Mouse (Mus musculus): ENCODE measurements around the gene Acot12. TPM values are rescaled to one million over a fixed set of nuclear protein-coding genes. Genes with fewer than 3 reads are reported as not detected.
"Not testable (repeated sequence)": the region's sequence is repeated elsewhere in the genome, so short reads cannot be mapped to it uniquely, and the experiment has no call there.

Gene Acot12
- total and polyA plus RNA-seq, 2 experiments from 2014 or later = 0.35 to 0.44 TPM

- 92% methylated on average over 6 of the region's 6 CpGs for WGBS
- no peaks in the 10 kb centered on the region for H3K9me3 ChIP-seq (ENCODE audit: low read length)
- no peak overlapping the region for H3K9ac ChIP-seq (replicated peaks; ENCODE audit: low read length, poor library complexity, severe bottlenecking)
- TF ChIP-seq CTCF (IDR thresholded peaks at IDR 0.05) = no peak
- no peak overlapping the region for H3K4me2 ChIP-seq (ENCODE audit: low read depth, low read length, poor library complexity, severe bottlenecking)
- H3K27me3 ChIP-seq (ENCODE audit: insufficient read depth, low read length) = no peaks in the 10 kb centered on the region
- no peak overlapping the region for H3K27ac ChIP-seq (ENCODE audit: low read depth, low read length)
- ATAC-seq (ENCODE audit: low FRiP score) (no peak), DNase-seq (ENCODE audit: low spot score) (no peak)
- H3K36me3 ChIP-seq (ENCODE audit: insufficient read depth, low read length) = no peaks in the 10 kb centered on the region
- no peak overlapping the region for H3K4me3 ChIP-seq (ENCODE audit: low read depth, low read length)
- H3K4me1 ChIP-seq (ENCODE audit: insufficient read depth, low read length) = no peaks in the 10 kb centered on the region
Measured at GRCm38 (mm10) chr13:91761654-91762445, 20.5 kb downstream of the Acot12 start.

DNA sequence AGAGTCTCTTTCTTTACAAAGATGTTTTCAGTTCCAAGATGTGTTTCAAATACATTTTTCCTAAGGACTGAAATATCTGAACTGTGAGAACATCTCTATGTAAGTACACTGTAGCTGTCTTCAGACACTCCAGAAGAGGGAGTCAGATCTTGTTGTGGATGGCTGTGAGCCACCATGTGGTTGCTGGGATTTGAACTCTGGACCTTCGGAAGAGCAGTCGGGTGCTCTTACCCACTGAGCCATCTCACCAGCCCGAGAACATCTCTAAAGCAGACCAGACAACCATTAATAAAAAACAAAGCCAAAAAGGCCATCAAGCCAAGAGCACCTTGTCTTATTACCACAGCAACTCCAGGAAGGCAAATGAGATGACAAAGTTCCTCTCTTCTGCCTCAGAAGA is 22.3 kb downstream of the Acot12 start:
- not testable (repeated sequence) for H3K9me3 ChIP-seq (ENCODE audit: low read length); H3K27ac ChIP-seq (ENCODE audit: low read depth, low read length); H3K4me1 ChIP-seq (ENCODE audit: insufficient read depth, low read length); H3K27me3 ChIP-seq (ENCODE audit: insufficient read depth, low read length); H3K9ac ChIP-seq (replicated peaks; ENCODE audit: low read length, poor library complexity, severe bottlenecking); DNase-seq (ENCODE audit: low spot score); H3K36me3 ChIP-seq (ENCODE audit: insufficient read depth, low read length); H3K4me3 ChIP-seq (ENCODE audit: low read depth, low read length); H3K4me2 ChIP-seq (ENCODE audit: low read depth, low read length, poor library complexity, severe bottlenecking); ATAC-seq (ENCODE audit: low FRiP score)
- 86% methylated on average over 3 of the region's 3 CpGs for WGBS

DNA sequence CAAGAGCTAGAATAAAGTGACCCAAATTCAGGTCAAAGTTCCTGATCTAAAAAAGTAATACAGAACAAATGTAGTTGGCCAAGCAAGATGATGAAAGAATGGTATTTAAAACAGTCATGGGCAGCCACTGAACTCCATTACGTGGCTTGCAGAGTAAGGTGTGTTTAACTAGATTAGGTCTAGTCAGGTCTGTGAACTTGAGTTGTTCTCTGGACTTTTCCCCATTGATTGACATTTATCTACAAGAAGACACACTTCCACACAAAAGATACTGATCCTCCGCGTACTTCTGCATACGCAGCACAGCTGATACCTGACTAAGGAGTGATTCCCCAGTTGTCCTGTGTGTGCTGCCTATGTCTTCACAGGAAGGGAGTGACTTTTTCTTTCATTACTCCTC is 24.3 kb downstream of the Acot12 start:
- no peak overlapping the region for H3K9ac ChIP-seq (replicated peaks; ENCODE audit: low read length, poor library complexity, severe bottlenecking)
- WGBS = 91% methylated on average over 4 of the region's 4 CpGs
- no peak for TF ChIP-seq CTCF (IDR thresholded peaks at IDR 0.05)

GRCm38 (mm10) chr13:91768683-91769651 is 27.7 kb downstream of the Acot12 start:
- DNase-seq (ENCODE audit: low spot score) (no peak), ATAC-seq (ENCODE audit: low FRiP score) (no peak)
- Histone ChIP-seq H3K27me3 (ENCODE audit: insufficient read depth, low read length) (no peaks in the 10 kb centered on the region), H3K4me3 (ENCODE audit: low read depth, low read length) (no peak overlapping the region), H3K4me2 (ENCODE audit: low read depth, low read length, poor library complexity, severe bottlenecking) (no peak overlapping the region), H3K9ac (replicated peaks; ENCODE audit: low read length, poor library complexity, severe bottlenecking) (no peak overlapping the region), H3K4me1 (ENCODE audit: insufficient read depth, low read length) (no peaks in the 10 kb centered on the region), H3K9me3 (ENCODE audit: low read length) (no peaks in the 10 kb centered on the region), H3K36me3 (ENCODE audit: insufficient read depth, low read length) (no peaks in the 10 kb centered on the region), H3K27ac (ENCODE audit: low read depth, low read length) (no peak overlapping the region)
- WGBS = 81% methylated on average over 9 of the region's 9 CpGs
- no peak for TF ChIP-seq CTCF (IDR thresholded peaks at IDR 0.05)

More for the DNA sequence above, 24.3 kb downstream of the Acot12 start:
- ATAC-seq (ENCODE audit: low FRiP score) (no peak), DNase-seq (ENCODE audit: low spot score) (no peak)
- Histone ChIP-seq H3K36me3 (ENCODE audit: insufficient read depth, low read length) (no peaks in the 10 kb centered on the region), H3K27ac (ENCODE audit: low read depth, low read length) (no peak overlapping the region), H3K27me3 (ENCODE audit: insufficient read depth, low read length) (no peaks in the 10 kb centered on the region), H3K4me1 (ENCODE audit: insufficient read depth, low read length) (no peaks in the 10 kb centered on the region), H3K4me3 (ENCODE audit: low read depth, low read length) (no peak overlapping the region), H3K9me3 (ENCODE audit: low read length) (no peaks in the 10 kb centered on the region), H3K4me2 (ENCODE audit: low read depth, low read length, poor library complexity, severe bottlenecking) (no peak overlapping the region)

DNA sequence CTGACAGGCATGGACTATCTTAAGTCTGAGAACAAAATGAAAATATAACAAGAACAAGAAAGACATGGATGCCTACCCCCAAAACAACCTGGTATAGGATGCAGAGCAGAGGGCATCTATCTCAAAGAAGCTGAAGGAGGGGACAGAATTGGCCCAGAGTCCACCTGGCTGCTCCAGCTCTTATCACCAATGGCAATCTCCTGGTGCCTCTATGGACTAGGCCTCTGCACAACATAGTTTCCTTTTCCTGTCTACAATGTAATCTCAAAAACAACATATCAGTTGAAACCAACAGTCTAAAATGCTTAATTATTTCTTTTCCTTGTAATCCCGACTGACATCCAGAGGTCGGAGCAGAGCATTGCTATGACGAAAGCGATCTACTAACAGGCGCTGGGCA is 36.8 kb downstream of the Acot12 start:
- Histone ChIP-seq H3K4me1 (ENCODE audit: insufficient read depth, low read length) (no peaks in the 10 kb centered on the region), H3K27me3 (ENCODE audit: insufficient read depth, low read length) (no peaks in the 10 kb centered on the region), H3K36me3 (ENCODE audit: insufficient read depth, low read length) (no peaks in the 10 kb centered on the region), H3K4me3 (ENCODE audit: low read depth, low read length) (no peak overlapping the region), H3K9ac (replicated peaks; ENCODE audit: low read length, poor library complexity, severe bottlenecking) (no peak overlapping the region), H3K27ac (ENCODE audit: low read depth, low read length) (no peak overlapping the region), H3K4me2 (ENCODE audit: low read depth, low read length, poor library complexity, severe bottlenecking) (no peak overlapping the region), H3K9me3 (ENCODE audit: low read length) (no peaks in the 10 kb centered on the region)
- DNase-seq (ENCODE audit: low spot score) (no peak), ATAC-seq (ENCODE audit: low FRiP score) (no peak)
- 94% methylated on average over 5 of the region's 5 CpGs for WGBS
- no peak for TF ChIP-seq CTCF (IDR thresholded peaks at IDR 0.05)

- TF ChIP-seq CTCF (IDR thresholded peaks at IDR 0.05) = no peak
Measured at GRCm38 (mm10) chr13:91779892-91780291, 38.6 kb downstream of the Acot12 start.

More at GRCm38 (mm10) chr13:91779892-91780291, 38.6 kb downstream of the Acot12 start:
- H3K36me3 ChIP-seq (ENCODE audit: insufficient read depth, low read length) = no peaks in the 10 kb centered on the region
- ATAC-seq (ENCODE audit: low FRiP score) = no peak
- no peak overlapping the region for H3K27ac ChIP-seq (ENCODE audit: low read depth, low read length)
- DNase-seq (ENCODE audit: low spot score) = peak; percentile 39
- no peaks in the 10 kb centered on the region for H3K4me1 ChIP-seq (ENCODE audit: insufficient read depth, low read length)
- no peaks in the 10 kb centered on the region for H3K27me3 ChIP-seq (ENCODE audit: insufficient read depth, low read length)
- no peak overlapping the region for H3K4me2 ChIP-seq (ENCODE audit: low read depth, low read length, poor library complexity, severe bottlenecking)
- H3K9me3 ChIP-seq (ENCODE audit: low read length) = no peaks in the 10 kb centered on the region
- H3K4me3 ChIP-seq (ENCODE audit: low read depth, low read length) = no peak overlapping the region
- H3K9ac ChIP-seq (replicated peaks; ENCODE audit: low read length, poor library complexity, severe bottlenecking) = no peak overlapping the region

Measured in midbrain, postnatal 0 days (tissue).